Mouse (Mus musculus) intestine, postnatal 0 days (tissue): ENCODE measurements around the gene Fam98c. TPM values are rescaled to one million over a fixed set of nuclear protein-coding genes. Genes with fewer than 3 reads are reported as not detected.
"Not testable (repeated sequence)": the region's sequence is repeated elsewhere in the genome, so short reads cannot be mapped to it uniquely, and the experiment has no call there.

Source experiments
- ATAC-seq: fragments of 200-750 bp; cut with Nextera tagmentation; 2 replicates; pipeline ENCODE4 v1.8.0; 2017; ENCODE audit warnings: mild to moderate bottlenecking, moderate TSS enrichment, moderate library complexity
- H3K27ac ChIP-seq: fragments of 300-500 bp; sonication (generic); 2 replicates; pipeline ENCODE4 v1.5.1; 2014; ENCODE audit warnings: mild to moderate bottlenecking, low read depth, low read length, moderate library complexity
- H3K27me3 ChIP-seq: fragments of 300-500 bp; sonication (generic); replicated peaks from 2 replicates; pipeline ENCODE4 v1.6.1; 2014; ENCODE audit warnings: low read length, mixed read lengths; ENCODE audit not compliant: control insufficient read depth, insufficient read depth
- H3K36me3 ChIP-seq: fragments of 300-500 bp; sonication (generic); 2 replicates; pipeline ENCODE4 v1.6.1; 2014; ENCODE audit warnings: mild to moderate bottlenecking, moderate library complexity; ENCODE audit not compliant: control insufficient read depth, insufficient read depth
- H3K4me1 ChIP-seq: fragments of 300-500 bp; sonication (generic); replicated peaks from 2 replicates; pipeline ENCODE4 v1.6.1; 2014; ENCODE audit warnings: antibody characterized with exemption, low read length, mixed read lengths; ENCODE audit not compliant: control insufficient read depth, insufficient read depth
- H3K4me2 ChIP-seq: fragments of 300-500 bp; sonication (generic); replicated peaks from 2 replicates; pipeline ENCODE4 v1.6.1; 2014; ENCODE audit warnings: low read depth, mild to moderate bottlenecking, moderate library complexity
- H3K4me3 ChIP-seq: fragments of 300-500 bp; sonication (generic); 2 replicates; pipeline ENCODE4 v1.5.1; 2014; ENCODE audit warnings: low read depth, low read length
- H3K9ac ChIP-seq: fragments of 300-500 bp; sonication (generic); 2 replicates; pipeline ENCODE4 v1.6.1; 2014; ENCODE audit warnings: mild to moderate bottlenecking, low read depth, low read length
- H3K9me3 ChIP-seq: fragments of 300-500 bp; sonication (generic); 2 replicates; pipeline ENCODE4 v1.6.1; 2016; ENCODE audit warnings: mixed run types; ENCODE audit not compliant: control insufficient read depth
- CTCF ChIP-seq: sonication (generic); IDR thresholded peaks from 2 replicates; pipeline ENCODE4 v1.5.1; 2016; ENCODE audit warnings: low read depth, mild to moderate bottlenecking, control low read depth, antibody characterized with exemption, moderate library complexity
- WGBS: fragments of 180-500 bp; shearing (Covaris S2); extraction: QIAGEN DNeasy Blood & Tissue Kit; methylation state at CpG from one replicate; pipeline ENCODE4 v1.1.7; 2014; 5-methylcytosine and 5-hydroxymethylcytosine counted together
- polyA plus RNA-seq: library from polyadenylated mRNA; unstranded; fragments of >200 nt; fragmentation: Nextera tagmentation; extraction: Ambion mirVana; gene quantifications from 2 replicates; pipeline ENCODE4 v1.2.1, GENCODE M21; 2015

Gene Fam98c
- polyA plus RNA-seq, 1 experiment from 2014 or later = 75.9 TPM

DNA sequence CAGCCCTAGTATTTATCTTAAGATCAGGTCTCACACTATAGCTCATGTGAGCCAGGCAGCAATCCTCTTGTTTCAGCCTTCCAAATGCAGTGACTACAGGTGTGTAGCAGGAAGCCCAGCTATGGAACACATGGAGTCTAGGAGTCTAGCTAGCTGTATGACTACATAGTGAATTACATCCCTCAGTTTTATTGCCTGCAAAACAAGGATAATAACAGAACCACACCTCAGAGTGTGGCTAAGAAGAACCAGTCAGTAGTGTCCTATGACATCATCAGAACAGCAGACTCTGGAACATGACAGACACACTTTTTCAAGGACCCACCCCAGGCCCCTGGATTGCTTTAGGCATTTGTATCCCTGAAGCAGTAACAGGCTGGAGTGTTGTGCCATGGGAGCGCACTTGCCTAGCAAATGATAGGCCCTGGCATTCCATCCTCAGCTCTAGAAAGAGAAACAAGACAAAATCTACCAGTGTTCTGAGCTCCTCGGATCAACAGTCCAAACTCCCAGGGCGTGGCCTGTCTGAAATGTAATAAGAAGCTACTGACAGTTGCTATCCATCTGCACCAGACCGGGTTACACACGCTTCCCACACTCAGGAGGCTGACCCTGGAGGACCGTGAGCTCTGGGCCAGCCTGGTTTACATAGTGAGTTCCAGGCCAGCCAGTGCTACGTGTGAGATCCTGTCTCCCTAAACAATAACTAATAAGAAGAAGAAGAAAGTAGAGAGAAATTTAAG lies 9.2 kb downstream of the Fam98c start:
- H3K9ac ChIP-seq = no peak overlapping the region
- ATAC-seq = peak; percentile 89
- no peak overlapping the region for H3K4me2 ChIP-seq
- no peaks in the 10 kb centered on the region for H3K27me3 ChIP-seq
- H3K36me3 ChIP-seq = no peaks in the 10 kb centered on the region
- H3K9me3 ChIP-seq = no peaks in the 10 kb centered on the region
- H3K4me1 ChIP-seq = no peaks in the 10 kb centered on the region
- 53% methylated on average over 7 of the region's 7 CpGs for WGBS
- no peak for TF ChIP-seq CTCF
- no peak overlapping the region for H3K4me3 ChIP-seq
- peak overlapping the region; percentile 54; the same call in 1 of the 2 replicates for H3K27ac ChIP-seq

DNA sequence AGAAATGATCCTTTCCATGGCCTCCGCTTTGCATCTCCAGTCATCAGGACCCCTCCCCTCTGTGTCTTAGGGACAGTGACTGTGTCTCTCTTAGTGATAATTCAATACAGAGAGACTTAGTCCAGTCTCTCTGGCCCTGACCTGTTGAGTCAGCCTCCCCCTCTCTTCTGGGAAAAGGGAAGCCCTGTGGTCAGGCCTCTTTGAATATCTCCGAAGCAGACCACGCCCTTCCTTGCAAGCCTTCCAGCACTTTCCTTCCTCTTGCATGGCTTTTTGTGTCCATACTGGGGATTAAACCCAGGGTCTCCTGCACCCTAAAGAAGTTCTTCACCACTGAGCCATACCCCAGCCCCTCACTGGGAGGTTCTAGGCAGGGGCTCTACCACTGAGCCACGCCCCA lies 12.0 kb downstream of the Fam98c start:
- Histone ChIP-seq H3K4me3 (no peak overlapping the region), H3K27ac (no peak overlapping the region), H3K9ac (no peak overlapping the region), H3K27me3 (no peaks in the 10 kb centered on the region), H3K4me1 (no peaks in the 10 kb centered on the region), H3K4me2 (no peak overlapping the region), H3K9me3 (no peaks in the 10 kb centered on the region), H3K36me3 (no peaks in the 10 kb centered on the region)
- WGBS = 79% methylated on average over 4 of the region's 4 CpGs
- no peak for ATAC-seq
- TF ChIP-seq CTCF = no peak

DNA sequence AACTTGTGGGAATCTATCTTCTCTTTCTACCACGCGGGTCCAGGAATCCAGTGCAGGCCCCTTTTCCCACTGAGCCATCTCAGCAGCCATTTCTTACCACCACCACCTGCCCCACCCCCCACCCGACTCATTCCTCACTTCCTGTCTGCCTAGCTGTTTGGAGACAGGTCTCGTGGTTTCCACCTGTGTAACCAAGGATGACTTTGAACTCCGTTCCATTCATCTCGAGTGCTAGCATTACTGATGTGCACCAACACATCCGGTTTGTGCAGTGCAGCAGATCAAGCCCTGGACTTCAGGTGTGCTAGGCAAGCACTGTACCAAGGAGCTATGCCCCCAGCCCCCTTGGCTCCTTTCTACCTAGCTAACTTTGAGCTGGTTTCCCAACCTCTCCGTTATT lies 14.6 kb downstream of the Fam98c start:
- Histone ChIP-seq H3K9ac (no peak overlapping the region), H3K27ac (no peak overlapping the region), H3K4me1 (no peaks in the 10 kb centered on the region), H3K27me3 (no peaks in the 10 kb centered on the region; the same call in 1 of the 2 replicates), H3K36me3 (no peaks in the 10 kb centered on the region), H3K4me2 (no peak overlapping the region), H3K4me3 (no peak overlapping the region), H3K9me3 (no peaks in the 10 kb centered on the region)
- 76% methylated on average over 8 of the region's 8 CpGs for WGBS
- no peak for ATAC-seq
- no peak for TF ChIP-seq CTCF

DNA sequence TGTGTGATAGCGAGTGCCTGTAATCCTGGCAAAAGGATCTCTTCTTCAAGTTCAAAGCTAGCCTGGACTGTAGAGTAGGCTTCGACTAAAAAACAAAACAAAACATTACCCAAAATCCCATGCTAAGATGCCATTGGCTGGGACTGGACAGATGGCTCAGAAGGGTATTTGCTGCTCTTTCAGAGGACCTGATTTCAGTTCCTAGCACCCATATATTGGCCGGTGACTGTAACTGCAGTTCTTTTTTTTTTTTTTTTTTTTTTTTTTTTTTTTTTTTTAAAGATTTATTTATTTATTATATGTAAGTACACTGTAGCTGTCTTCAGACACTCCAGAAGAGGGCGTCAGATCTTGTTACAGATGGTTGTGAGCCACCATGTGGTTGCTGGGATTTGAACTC lies 16.8 kb downstream of the Fam98c start:
- not testable (repeated sequence) for H3K9ac ChIP-seq, H3K27me3 ChIP-seq, H3K4me2 ChIP-seq, H3K9me3 ChIP-seq, ATAC-seq, H3K36me3 ChIP-seq, H3K4me3 ChIP-seq, H3K27ac ChIP-seq, H3K4me1 ChIP-seq
- WGBS = 86% methylated on average over 3 of the region's 4 CpGs

DNA sequence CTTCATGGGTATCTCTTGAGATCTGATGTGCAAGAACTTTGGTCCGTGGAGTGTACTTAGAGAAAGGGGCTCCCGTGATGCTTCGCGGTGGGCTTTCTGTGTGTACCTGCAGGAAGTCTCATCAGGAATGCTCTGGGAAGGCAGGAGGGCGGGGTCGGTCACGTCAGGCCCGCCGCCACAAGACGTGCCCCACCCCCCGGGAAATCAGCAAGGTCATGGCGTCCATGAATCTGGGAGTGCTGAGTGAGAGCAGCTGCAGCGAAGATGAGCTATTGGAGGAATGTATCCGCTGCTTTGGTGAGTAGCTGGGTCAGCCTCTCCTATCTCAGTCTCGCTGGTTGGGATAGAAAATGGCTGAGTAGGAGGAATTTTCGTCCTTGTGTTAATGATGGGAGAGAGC lies 18.6 kb downstream of the Fam98c start:
- 32% methylated on average over 16 of the region's 16 CpGs for WGBS
- no peaks in the 10 kb centered on the region for H3K36me3 ChIP-seq
- H3K4me1 ChIP-seq = no peaks in the 10 kb centered on the region
- no peak overlapping the region for H3K9ac ChIP-seq
- no peak overlapping the region for H3K4me2 ChIP-seq
- H3K27ac ChIP-seq = no peak overlapping the region
- no peak for TF ChIP-seq CTCF
- no peak for ATAC-seq
- no peaks in the 10 kb centered on the region for H3K9me3 ChIP-seq
- H3K27me3 ChIP-seq = no peaks in the 10 kb centered on the region; the same call in 1 of the 2 replicates
- H3K4me3 ChIP-seq = no peak overlapping the region

DNA sequence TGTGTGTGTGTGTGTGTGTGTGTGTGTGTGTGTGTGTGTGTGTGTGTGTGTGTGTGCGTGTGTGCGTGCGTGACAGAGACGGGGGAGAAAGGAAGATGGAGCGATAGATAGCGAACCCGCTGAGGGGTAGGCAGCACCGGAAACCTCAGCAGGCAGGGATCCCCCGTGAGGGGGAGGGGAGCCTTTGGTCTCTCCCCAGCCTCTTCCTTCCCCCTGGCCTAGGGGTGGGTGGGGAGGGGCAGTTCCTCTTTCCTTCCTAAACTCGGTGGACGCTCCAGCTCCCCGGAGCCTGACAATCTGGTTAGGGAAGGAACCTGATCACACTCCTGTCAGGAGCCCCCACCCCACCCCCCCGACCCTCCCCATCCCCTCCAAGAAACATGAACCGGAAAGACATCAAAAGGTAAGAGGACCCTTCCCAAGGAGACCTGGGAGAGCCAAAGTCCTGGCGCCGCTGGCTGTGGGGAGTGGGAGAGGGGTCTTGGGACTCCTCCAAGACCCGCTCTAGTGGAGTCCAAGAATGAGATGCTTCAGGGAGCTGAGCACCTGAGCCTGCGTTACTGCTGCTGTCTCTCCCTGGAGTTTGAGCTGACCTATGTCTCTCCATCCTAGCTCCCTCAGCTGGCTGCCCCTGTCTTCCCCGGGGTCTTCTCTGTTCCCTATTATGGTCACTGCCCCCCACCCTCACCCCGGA lies 21.2 kb downstream of the Fam98c start, which contains the start of gene Rasgrp4:
Gene Rasgrp4 (plus strand): TSS at position 159 of the 694 bp plus-strand sequence.
- no peak for ATAC-seq
- Histone ChIP-seq H3K27ac (no peak within 1 kb of the TSS), H3K36me3 (no peaks in the 10 kb centered on the region), H3K4me3 (peak within 1 kb of the TSS; percentile 11), H3K27me3 (no peaks in the 10 kb centered on the region; the same call in 1 of the 2 replicates), H3K4me1 (no peaks in the 10 kb centered on the region), H3K9ac (no peak within 1 kb of the TSS), H3K4me2 (peak within 1 kb of the TSS; percentile 44), H3K9me3 (no peaks in the 10 kb centered on the region)
- no peak for TF ChIP-seq CTCF
- 2% methylated on average over 15 of the region's 20 CpGs for WGBS
